Mouse (Mus musculus): Measurements from ENCODE around the gene Tpbpa. TPM values are rescaled to one million over a fixed set of nuclear protein-coding genes. Genes with fewer than 3 reads are reported as not detected.
"Not testable (repeated sequence)": the region's sequence is repeated elsewhere in the genome, so short reads cannot be mapped to it uniquely, and the experiment has no call there.

The Tpbpa gene
- polyA plus RNA-seq, 1 experiment from 2014 or later: not detected

- not testable (repeated sequence) for H3K4me3 ChIP-seq (replicated peaks; ENCODE audit: low read length); DNase-seq (ENCODE audit: low spot score); H3K27ac ChIP-seq; H3K27me3 ChIP-seq (ENCODE audit: control insufficient read depth, insufficient read depth, low read length); H3K4me2 ChIP-seq (replicated peaks); ATAC-seq (ENCODE audit: low FRiP score); H3K4me1 ChIP-seq (replicated peaks; ENCODE audit: control insufficient read depth, insufficient read depth, low read length); H3K36me3 ChIP-seq (replicated peaks; ENCODE audit: control insufficient read depth, insufficient read depth); H3K9me3 ChIP-seq (ENCODE audit: control insufficient read depth, low read length); H3K9ac ChIP-seq
- 94% methylated on average over 5 of the region's 8 CpGs for WGBS
Observed at GRCm38 (mm10) chr13:60896794-60897193, 45.0 kb downstream of the Tpbpa start, which contains the start of gene Gm49392. Gene Gm49392, minus strand, starts transcription at chr13:60896894.

GRCm38 (mm10) chr13:60895406-60896160, 46.2 kb downstream of the Tpbpa start:
- no peaks in the 10 kb centered on the region for H3K4me1 ChIP-seq (replicated peaks; ENCODE audit: control insufficient read depth, insufficient read depth, low read length)
- ATAC-seq (ENCODE audit: low FRiP score) (no peak), DNase-seq (ENCODE audit: low spot score) (no peak)
- 0 out of 2 replicates have a peak, but pooled peaks cover under 1% of the 10 kb centered on the region for H3K9me3 ChIP-seq (ENCODE audit: control insufficient read depth, low read length)
- H3K9ac ChIP-seq: no peak overlapping the region
- H3K36me3 ChIP-seq (replicated peaks; ENCODE audit: control insufficient read depth, insufficient read depth): no peaks in the 10 kb centered on the region
- H3K4me2 ChIP-seq (replicated peaks): no peak overlapping the region
- H3K4me3 ChIP-seq (replicated peaks; ENCODE audit: low read length): no peak overlapping the region
- H3K27ac ChIP-seq: no peak overlapping the region
- H3K27me3 ChIP-seq (ENCODE audit: control insufficient read depth, insufficient read depth, low read length): no peaks in the 10 kb centered on the region

DNA sequence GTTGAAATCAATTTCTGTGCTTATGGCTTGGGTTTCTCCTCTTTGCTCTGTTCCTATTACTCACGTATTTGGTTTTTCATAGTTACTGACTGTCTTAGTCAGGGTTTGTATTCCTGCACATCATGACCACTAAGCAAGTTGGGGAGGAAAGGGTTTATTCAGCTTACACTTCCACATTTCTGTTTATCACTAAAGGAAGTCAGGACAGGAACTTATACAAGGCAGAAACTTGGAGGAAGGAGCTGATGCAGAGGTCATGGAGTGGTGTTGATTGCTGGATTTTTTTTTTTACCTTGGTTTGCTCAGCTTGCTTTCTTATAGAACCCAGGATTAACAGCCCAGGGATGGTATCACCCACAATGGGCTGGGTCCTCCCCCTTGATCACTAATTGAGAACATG, 49.5 kb downstream of the Tpbpa start:
- no peak for DNase-seq (ENCODE audit: low spot score)
- H3K4me3 ChIP-seq (replicated peaks; ENCODE audit: low read length): no peak overlapping the region
- H3K9me3 ChIP-seq (ENCODE audit: control insufficient read depth, low read length): 0 out of 2 replicates have a peak, but pooled peaks cover 3% of the 10 kb centered on the region
- WGBS: 90% methylated on average over 1 of the region's 1 CpGs
- no peak overlapping the region for H3K9ac ChIP-seq
- H3K27ac ChIP-seq: no peak overlapping the region
- no peaks in the 10 kb centered on the region for H3K36me3 ChIP-seq (replicated peaks; ENCODE audit: control insufficient read depth, insufficient read depth)
- ATAC-seq (ENCODE audit: low FRiP score): no peak
- no peaks in the 10 kb centered on the region for H3K27me3 ChIP-seq (ENCODE audit: control insufficient read depth, insufficient read depth, low read length)
- H3K4me1 ChIP-seq (replicated peaks; ENCODE audit: control insufficient read depth, insufficient read depth, low read length): no peaks in the 10 kb centered on the region
- H3K4me2 ChIP-seq (replicated peaks): no peak overlapping the region

Other genes starting within 250 kb of the Tpbpa start
- gene BC051665, start 155.6 kb downstream of the Tpbpa start, polyA plus RNA-seq (2014; fragmentation: Nextera tagmentation; extraction: Ambion mirVana): not detected in 2 replicates
- not detected in 2 replicates for gene Ctsll3, start 139.1 kb downstream of the Tpbpa start, polyA plus RNA-seq (2014; fragmentation: Nextera tagmentation; extraction: Ambion mirVana)
- 0.20 TPM in 1 of 2 replicates, not detected in the other for gene 4930486L24Rik, start 77.5 kb downstream of the Tpbpa start, polyA plus RNA-seq (2014; fragmentation: Nextera tagmentation; extraction: Ambion mirVana)
- 0.13 TPM in 1 of 2 replicates, not detected in the other for gene Gm49392, start 45.1 kb downstream of the Tpbpa start, polyA plus RNA-seq (2014; fragmentation: Nextera tagmentation; extraction: Ambion mirVana)
- 1.5 and 3.7 TPM in 2 replicates for gene Ctla2b, start 44.5 kb downstream of the Tpbpa start, polyA plus RNA-seq (2014; fragmentation: Nextera tagmentation; extraction: Ambion mirVana)
- gene Tpbpb, start 37.1 kb downstream of the Tpbpa start, polyA plus RNA-seq (2014; fragmentation: Nextera tagmentation; extraction: Ambion mirVana): not detected in 2 replicates
- not detected in 2 replicates for gene Gm49393, start 6.4 kb downstream of the Tpbpa start, polyA plus RNA-seq (2014; fragmentation: Nextera tagmentation; extraction: Ambion mirVana)
- 2.0 TPM in 1 of 2 replicates, not detected in the other for gene Gm49391, start 5.4 kb downstream of the Tpbpa start, polyA plus RNA-seq (2014; fragmentation: Nextera tagmentation; extraction: Ambion mirVana)
- gene Ctla2a, start 5.4 kb downstream of the Tpbpa start, polyA plus RNA-seq (2014; fragmentation: Nextera tagmentation; extraction: Ambion mirVana): 17.2 and 18.6 TPM in 2 replicates
- gene Ctsj, start 64.0 kb upstream of the Tpbpa start, polyA plus RNA-seq (2014; fragmentation: Nextera tagmentation; extraction: Ambion mirVana): not detected in 2 replicates
- not detected in 2 replicates for gene Ctsq, start 98.6 kb upstream of the Tpbpa start, polyA plus RNA-seq (2014; fragmentation: Nextera tagmentation; extraction: Ambion mirVana)
- not detected in 2 replicates for gene Ctsr, start 222.3 kb upstream of the Tpbpa start, polyA plus RNA-seq (2014; fragmentation: Nextera tagmentation; extraction: Ambion mirVana)